Mouse (Mus musculus): ENCODE measurements at regions not wholly inside any gene's neighbourhood (a gene's known extent, or its start where the extent isn't known, plus 50 kb on each side); places are given as distances from the start of the nearest gene placed in this dataset.

DNA sequence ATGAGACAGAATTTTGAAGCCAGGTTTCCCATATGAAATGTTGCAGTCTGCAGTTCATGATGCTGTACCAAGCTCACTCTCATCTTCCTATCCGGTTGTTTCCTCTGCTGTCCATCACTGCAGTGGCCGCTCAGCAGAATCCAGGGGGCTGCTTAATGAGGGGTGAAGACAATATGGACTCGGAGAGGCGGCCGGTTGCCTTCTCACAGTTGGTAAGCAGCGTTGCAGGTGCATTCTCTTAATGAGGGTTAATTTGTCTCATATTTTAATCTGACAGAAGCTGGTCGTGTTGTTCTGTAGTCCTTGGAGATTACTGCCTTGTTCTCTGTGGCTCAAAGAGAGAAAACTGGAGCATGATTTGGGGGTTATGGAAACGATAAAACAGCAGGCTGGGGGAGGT is 225.6 kb downstream of the Ppp4r2 start:
- Histone ChIP-seq H3K27me3 (ENCODE audit: control insufficient read depth, insufficient read depth, low read length) (no peaks in the 10 kb centered on the region), H3K4me1 (replicated peaks; ENCODE audit: control insufficient read depth, insufficient read depth) (no peaks in the 10 kb centered on the region), H3K4me2 (replicated peaks; ENCODE audit: low read depth) (no peak overlapping the region), H3K36me3 (ENCODE audit: control insufficient read depth, insufficient read depth, low read length) (no peaks in the 10 kb centered on the region), H3K9me3 (ENCODE audit: control insufficient read depth, low read length) (no peaks in the 10 kb centered on the region), H3K9ac (ENCODE audit: low read length) (no peak overlapping the region), H3K27ac (replicated peaks) (no peak overlapping the region), H3K4me3 (ENCODE audit: low read depth, low read length) (no peak overlapping the region)
- WGBS: 82% methylated on average over 8 of the region's 8 CpGs
- DNase-seq (ENCODE audit: low spot score): no peak
- TF ChIP-seq EP300 (optimal IDR thresholded peaks at IDR 0.05): no peak
- TF ChIP-seq CTCF (IDR thresholded peaks at IDR 0.05; ENCODE audit: low read depth): no peak
- no peak for ATAC-seq (ENCODE audit: low FRiP score, low TSS enrichment)

DNA sequence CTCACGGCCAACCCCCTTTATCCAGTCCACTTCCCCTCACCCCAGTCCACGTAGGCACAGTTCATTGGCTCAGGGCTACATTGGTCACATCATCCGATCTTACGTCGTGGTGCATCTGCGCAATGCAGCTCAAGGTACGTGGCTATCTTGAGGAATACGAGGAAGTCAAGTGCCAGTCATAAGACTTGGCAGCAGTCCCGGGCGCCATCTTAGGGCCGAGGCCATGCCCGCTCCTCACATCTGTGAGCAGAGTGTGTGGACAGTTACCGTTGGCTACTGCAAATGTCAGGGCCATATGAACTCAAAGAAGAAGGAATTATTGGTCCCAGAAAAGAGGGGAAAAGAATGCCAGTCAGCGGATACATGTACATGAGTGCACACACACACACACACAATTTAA is 228.8 kb downstream of the Ppp4r2 start:
- no peak overlapping the region for H3K4me3 ChIP-seq (ENCODE audit: low read depth, low read length)
- H3K4me1 ChIP-seq (replicated peaks; ENCODE audit: control insufficient read depth, insufficient read depth): no peaks in the 10 kb centered on the region
- H3K9me3 ChIP-seq (ENCODE audit: control insufficient read depth, low read length): no peaks in the 10 kb centered on the region
- no peaks in the 10 kb centered on the region for H3K36me3 ChIP-seq (ENCODE audit: control insufficient read depth, insufficient read depth, low read length)
- TF ChIP-seq CTCF (IDR thresholded peaks at IDR 0.05; ENCODE audit: low read depth) (no peak), EP300 (optimal IDR thresholded peaks at IDR 0.05) (no peak)
- H3K27ac ChIP-seq (replicated peaks): no peak overlapping the region
- no peak overlapping the region for H3K9ac ChIP-seq (ENCODE audit: low read length)
- ATAC-seq (ENCODE audit: low FRiP score, low TSS enrichment): no peak
- no peak overlapping the region for H3K4me2 ChIP-seq (replicated peaks; ENCODE audit: low read depth)
- WGBS: 93% methylated on average over 14 of the region's 14 CpGs
- no peaks in the 10 kb centered on the region for H3K27me3 ChIP-seq (ENCODE audit: control insufficient read depth, insufficient read depth, low read length)
- no peak for DNase-seq (ENCODE audit: low spot score)

DNA sequence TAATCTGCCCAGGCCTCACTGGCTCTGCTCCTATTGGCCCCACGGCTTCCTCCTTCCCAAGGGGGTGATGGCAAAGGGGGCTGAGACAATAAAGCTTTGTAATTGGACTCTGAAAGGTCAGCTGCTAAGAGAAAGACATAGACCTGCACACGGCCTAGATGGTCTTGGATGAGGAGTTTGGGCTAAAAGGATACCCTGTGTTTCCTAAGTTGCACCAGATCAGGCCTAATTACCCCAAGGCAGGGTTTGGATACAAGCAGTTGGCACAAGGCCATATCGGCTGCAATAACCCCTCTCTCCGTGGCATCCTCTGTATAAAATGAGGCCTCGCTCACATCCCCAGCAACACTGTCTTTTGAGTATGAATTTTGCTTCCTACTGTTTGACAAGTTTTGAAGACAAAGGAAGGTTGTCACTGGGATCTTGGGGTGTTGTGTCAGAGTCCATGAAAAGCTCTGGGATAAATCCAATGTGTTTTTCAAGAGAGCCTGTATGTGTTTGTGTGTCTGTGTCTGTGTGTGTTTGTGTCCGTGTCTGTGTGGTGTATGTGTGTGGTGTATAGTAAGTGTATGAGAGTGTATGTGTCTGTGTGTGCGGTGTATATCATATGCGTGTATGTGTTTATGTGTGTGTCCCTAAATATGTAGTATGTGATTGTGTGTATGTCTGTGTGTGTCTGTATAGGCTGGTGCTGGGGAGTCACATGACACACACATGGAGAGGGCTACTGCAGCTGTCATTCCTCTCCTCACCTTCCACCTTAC is 242.5 kb downstream of the Ppp4r2 start:
- H3K36me3 ChIP-seq (ENCODE audit: control insufficient read depth, insufficient read depth, low read length): no peaks in the 10 kb centered on the region
- ATAC-seq (ENCODE audit: low FRiP score, low TSS enrichment) (no peak), DNase-seq (ENCODE audit: low spot score) (no peak)
- no peaks in the 10 kb centered on the region for H3K27me3 ChIP-seq (ENCODE audit: control insufficient read depth, insufficient read depth, low read length)
- TF ChIP-seq EP300 (optimal IDR thresholded peaks at IDR 0.05) (no peak), CTCF (IDR thresholded peaks at IDR 0.05; ENCODE audit: low read depth) (no peak)
- no peak overlapping the region for H3K4me2 ChIP-seq (replicated peaks; ENCODE audit: low read depth)
- H3K9me3 ChIP-seq (ENCODE audit: control insufficient read depth, low read length): no peaks in the 10 kb centered on the region
- H3K27ac ChIP-seq (replicated peaks): no peak overlapping the region
- 82% methylated on average over 8 of the region's 8 CpGs for WGBS
- no peak overlapping the region for H3K9ac ChIP-seq (ENCODE audit: low read length)
- H3K4me1 ChIP-seq (replicated peaks; ENCODE audit: control insufficient read depth, insufficient read depth): no peaks in the 10 kb centered on the region
- no peak overlapping the region for H3K4me3 ChIP-seq (ENCODE audit: low read depth, low read length)

DNA sequence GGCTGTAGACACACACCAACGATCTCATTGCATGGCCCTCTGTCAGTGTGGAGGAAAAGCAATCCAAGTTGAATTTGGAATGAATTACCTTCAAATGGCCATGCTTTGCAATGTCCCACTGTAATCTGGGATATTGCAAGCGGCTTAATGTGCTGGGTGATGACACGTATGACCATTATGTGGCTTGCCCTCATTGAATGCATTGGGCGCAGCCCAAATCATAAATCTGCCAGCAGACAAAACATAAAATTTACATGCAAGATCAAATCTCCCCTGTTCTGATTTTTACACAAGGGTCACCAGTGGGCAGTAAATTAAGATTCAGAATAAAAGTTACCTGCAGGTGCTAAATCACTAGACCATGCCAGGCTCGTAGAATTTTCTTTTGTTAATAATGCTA is 244.9 kb downstream of the Ppp4r2 start:
- DNase-seq (ENCODE audit: low spot score) (no peak), ATAC-seq (ENCODE audit: low FRiP score, low TSS enrichment) (no peak)
- Histone ChIP-seq H3K4me1 (replicated peaks; ENCODE audit: control insufficient read depth, insufficient read depth) (no peaks in the 10 kb centered on the region), H3K27me3 (ENCODE audit: control insufficient read depth, insufficient read depth, low read length) (no peaks in the 10 kb centered on the region), H3K9ac (ENCODE audit: low read length) (no peak overlapping the region), H3K4me3 (ENCODE audit: low read depth, low read length) (no peak overlapping the region), H3K36me3 (ENCODE audit: control insufficient read depth, insufficient read depth, low read length) (no peaks in the 10 kb centered on the region), H3K9me3 (ENCODE audit: control insufficient read depth, low read length) (no peaks in the 10 kb centered on the region), H3K4me2 (replicated peaks; ENCODE audit: low read depth) (no peak overlapping the region), H3K27ac (replicated peaks) (no peak overlapping the region)
- WGBS: 71% methylated on average over 5 of the region's 5 CpGs
- TF ChIP-seq EP300 (optimal IDR thresholded peaks at IDR 0.05) (no peak), CTCF (IDR thresholded peaks at IDR 0.05; ENCODE audit: low read depth) (no peak)

DNA sequence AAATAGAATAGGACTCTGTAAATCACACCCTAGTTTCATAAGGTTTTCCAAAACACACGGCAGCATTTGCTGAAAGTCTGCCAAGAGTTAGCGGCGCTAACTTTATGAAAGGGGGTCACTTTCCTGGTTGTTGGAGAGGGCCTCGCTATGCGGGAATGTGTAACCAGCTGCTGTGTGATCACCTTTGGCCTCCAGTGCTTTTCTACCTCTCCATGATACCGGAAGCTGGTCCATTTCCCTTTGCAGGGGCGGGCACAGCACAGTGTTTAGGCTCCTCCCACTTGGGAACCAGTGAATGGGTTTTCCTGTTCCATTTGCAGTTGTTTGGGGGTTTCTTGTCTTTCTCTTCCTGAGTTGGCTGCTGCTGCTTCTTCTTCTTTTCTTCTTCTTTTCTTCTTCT is 250.3 kb downstream of the Ppp4r2 start:
- ATAC-seq (ENCODE audit: low FRiP score, low TSS enrichment): peak; percentile 67; the same call in 1 of the 2 replicates

DNA sequence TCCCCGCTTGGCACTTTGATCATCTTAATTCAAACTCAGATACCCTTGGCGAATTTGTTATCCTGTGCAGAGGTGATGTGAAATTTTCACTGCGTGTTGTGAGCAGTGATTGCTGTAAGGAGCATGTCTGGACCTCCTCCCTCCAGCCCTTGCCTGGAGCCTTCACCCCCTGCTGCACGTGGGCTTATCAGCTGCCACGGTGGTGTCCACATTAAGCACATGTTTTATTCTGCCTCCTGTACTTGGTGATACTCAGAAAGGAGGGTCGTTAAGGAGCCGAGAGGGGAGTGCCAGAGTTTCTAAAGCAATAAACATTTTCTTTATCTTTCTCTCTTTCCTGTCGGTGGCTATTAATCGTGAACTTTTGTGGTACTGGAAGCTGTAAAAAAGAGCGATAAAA is 258.8 kb downstream of the Ppp4r2 start:
- Histone ChIP-seq H3K9me3 (ENCODE audit: control insufficient read depth, low read length) (no peaks in the 10 kb centered on the region), H3K4me2 (replicated peaks; ENCODE audit: low read depth) (no peak overlapping the region), H3K4me3 (ENCODE audit: low read depth, low read length) (no peak overlapping the region), H3K9ac (ENCODE audit: low read length) (no peak overlapping the region), H3K27ac (replicated peaks) (no peak overlapping the region), H3K27me3 (ENCODE audit: control insufficient read depth, insufficient read depth, low read length) (no peaks in the 10 kb centered on the region), H3K4me1 (replicated peaks; ENCODE audit: control insufficient read depth, insufficient read depth) (no peaks in the 10 kb centered on the region), H3K36me3 (ENCODE audit: control insufficient read depth, insufficient read depth, low read length) (no peaks in the 10 kb centered on the region)
- DNase-seq (ENCODE audit: low spot score) (no peak), ATAC-seq (ENCODE audit: low FRiP score, low TSS enrichment) (no peak)
- 30% methylated on average over 10 of the region's 10 CpGs for WGBS
- no peak for TF ChIP-seq CTCF (IDR thresholded peaks at IDR 0.05; ENCODE audit: low read depth)
- TF ChIP-seq EP300 (optimal IDR thresholded peaks at IDR 0.05): no peak

More for the DNA sequence above, 250.3 kb downstream of the Ppp4r2 start:
- TF ChIP-seq CTCF (IDR thresholded peaks at IDR 0.05; ENCODE audit: low read depth) (no peak), EP300 (optimal IDR thresholded peaks at IDR 0.05) (no peak)
- H3K9me3 ChIP-seq (ENCODE audit: control insufficient read depth, low read length): no peaks in the 10 kb centered on the region
- no peak overlapping the region for H3K9ac ChIP-seq (ENCODE audit: low read length)
- H3K36me3 ChIP-seq (ENCODE audit: control insufficient read depth, insufficient read depth, low read length): no peaks in the 10 kb centered on the region
- 37% methylated on average over 7 of the region's 7 CpGs for WGBS
- H3K4me2 ChIP-seq (replicated peaks; ENCODE audit: low read depth): 0 out of 2 replicates have a peak overlapping the region, but pooled peaks have one; percentile 0
- H3K4me3 ChIP-seq (ENCODE audit: low read depth, low read length): no peak overlapping the region
- H3K27ac ChIP-seq (replicated peaks): no peak overlapping the region
- H3K4me1 ChIP-seq (replicated peaks; ENCODE audit: control insufficient read depth, insufficient read depth): no peaks in the 10 kb centered on the region
- DNase-seq (ENCODE audit: low spot score): peak; percentile 38
- no peaks in the 10 kb centered on the region for H3K27me3 ChIP-seq (ENCODE audit: control insufficient read depth, insufficient read depth, low read length)
